Mouse (Mus musculus) cortical plate, adult 2 months (tissue): ENCODE measurements around the gene Tmc8.

Experiments
- CTCF ChIP-seq: fragments of 200-500 bp; IDR thresholded peaks from 2 replicates; pipeline ENCODE4 v1.5.1; 2011; ENCODE audit warnings: mild to moderate bottlenecking, control low read depth, low read length; ENCODE audit not compliant: insufficient read depth; ENCODE audit errors: extremely low read depth
- POLR2A ChIP-seq: fragments of 200-500 bp; IDR thresholded peaks from 2 replicates; pipeline ENCODE4 v1.6.1; 2011; ENCODE audit warnings: mild to moderate bottlenecking, low read length, control low read depth; ENCODE audit not compliant: insufficient read depth; ENCODE audit errors: extremely low read depth

DNA sequence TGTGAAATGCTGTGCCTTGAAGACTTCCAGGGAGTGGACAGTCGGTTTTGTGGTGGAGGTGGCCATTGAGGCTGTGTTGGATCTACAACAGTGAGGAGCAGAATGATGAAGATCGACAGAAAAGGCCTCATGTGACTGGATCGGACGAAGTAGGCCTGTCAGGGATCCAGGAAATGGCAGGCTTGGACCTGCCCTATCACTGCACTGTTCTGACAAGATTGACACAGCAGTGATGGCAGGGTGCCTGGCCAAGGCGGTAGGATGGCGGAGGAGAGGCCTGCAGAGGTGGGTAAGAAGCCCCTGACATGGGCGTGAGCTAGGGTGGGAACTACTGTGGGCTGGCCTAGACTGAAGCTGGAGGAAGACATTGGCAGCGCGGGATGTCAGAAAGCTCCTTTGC, 17.6 kb upstream of the Tmc8 start:
- TF ChIP-seq POLR2A = no peak
- TF ChIP-seq CTCF = no peak
